Mouse (Mus musculus) large intestine, adult 2 months (tissue): Measurements from ENCODE around the gene Stoml3. TPM values are rescaled to one million over a fixed set of nuclear protein-coding genes. Genes with fewer than 3 reads are reported as not detected.

Experiments
- DNase-seq: peaks from one replicate; pipeline ENCODE4 v3.0.0-alpha.2; 2012; ENCODE audit warnings: low read depth, low spot score
- WGBS: fragments of 180-500 bp; shearing (Covaris S2); methylation state at CpG from one replicate; pipeline ENCODE4 v1.1.7; 2018; 5-methylcytosine and 5-hydroxymethylcytosine counted together
- polyA plus RNA-seq: library from polyadenylated mRNA; depleted of rRNA; stranded (reverse); fragments of >200 nt; gene quantifications from 2 replicates; pipeline ENCODE4 v1.2.3, GENCODE M21; 2012; rRNA removed

Stoml3 gene
- not detected in 2 replicates for polyA plus RNA-seq

GRCm38 (mm10) chr3:53488353-53488752 lies at the start of gene Stoml3:
Gene Stoml3, plus strand, starts transcription at chr3:53488653.
- no peak for DNase-seq
- 76% methylated on average over 6 of the region's 6 CpGs for WGBS

- no peak for DNase-seq
- WGBS: 88% methylated on average over 5 of the region's 5 CpGs
Observed at GRCm38 (mm10) chr3:53445540-53445939, 42.9 kb upstream of the Stoml3 start.

- DNase-seq: no peak
- WGBS: 79% methylated on average over 3 of the region's 3 CpGs
Observed at GRCm38 (mm10) chr3:53446801-53447200, 41.7 kb upstream of the Stoml3 start.

- WGBS: 8% methylated on average over 2 of the region's 2 CpGs
- DNase-seq: peak; percentile 83
Observed at GRCm38 (mm10) chr3:53448208-53448607, 40.2 kb upstream of the Stoml3 start.

- 90% methylated on average over 11 of the region's 11 CpGs for WGBS
- no peak for DNase-seq
Observed at GRCm38 (mm10) chr3:53450666-53451065, 37.8 kb upstream of the Stoml3 start.

GRCm38 (mm10) chr3:53452351-53452750 lies 36.1 kb upstream of the Stoml3 start:
- 33% methylated on average over 10 of the region's 10 CpGs for WGBS

GRCm38 (mm10) chr3:53453346-53453745 lies 35.1 kb upstream of the Stoml3 start:
- WGBS: 74% methylated on average over 7 of the region's 7 CpGs
- DNase-seq: no peak

More at GRCm38 (mm10) chr3:53452351-53452750, 36.1 kb upstream of the Stoml3 start:
- peak; percentile 76 for DNase-seq

GRCm38 (mm10) chr3:53454005-53454404 lies 34.4 kb upstream of the Stoml3 start:
- DNase-seq: peak; percentile 88
- WGBS: 37% methylated on average over 6 of the region's 6 CpGs

GRCm38 (mm10) chr3:53454561-53454960 lies 33.9 kb upstream of the Stoml3 start:
- DNase-seq: no peak
- WGBS: 70% methylated on average over 6 of the region's 6 CpGs

GRCm38 (mm10) chr3:53454984-53455383 lies 33.5 kb upstream of the Stoml3 start:
- DNase-seq: no peak
- WGBS: 53% methylated on average over 7 of the region's 7 CpGs

- WGBS: 84% methylated on average over 5 of the region's 5 CpGs
- no peak for DNase-seq
Observed at GRCm38 (mm10) chr3:53457750-53458149, 30.7 kb upstream of the Stoml3 start.

- 78% methylated on average over 9 of the region's 9 CpGs for WGBS
- DNase-seq: no peak
Observed at GRCm38 (mm10) chr3:53460106-53460505, 28.3 kb upstream of the Stoml3 start.

GRCm38 (mm10) chr3:53462701-53463045 lies 25.8 kb upstream of the Stoml3 start:
- DNase-seq: no peak
- under 1% methylated on average over 9 of the region's 9 CpGs for WGBS

- DNase-seq: peak; percentile 70
- WGBS: under 1% methylated on average over 52 of the region's 52 CpGs
Observed at GRCm38 (mm10) chr3:53463046-53463764, 25.2 kb upstream of the Stoml3 start, which contains the start of the genes Nhlrc3 and Proser1. Gene Nhlrc3, minus strand, starts transcription at chr3:53463332. Gene Proser1, plus strand, starts transcription at chr3:53463666.

- no peak for DNase-seq
- under 1% methylated on average over 35 of the region's 35 CpGs for WGBS
Observed at GRCm38 (mm10) chr3:53463765-53464114, 24.7 kb upstream of the Stoml3 start.

GRCm38 (mm10) chr3:53464146-53464698 lies 24.2 kb upstream of the Stoml3 start:
- WGBS: under 1% methylated on average over 20 of the region's 20 CpGs
- no peak for DNase-seq

- DNase-seq: no peak
- WGBS: 17% methylated on average over 6 of the region's 6 CpGs
Observed at GRCm38 (mm10) chr3:53465330-53465729, 23.1 kb upstream of the Stoml3 start.

GRCm38 (mm10) chr3:53466481-53466880 lies 22.0 kb upstream of the Stoml3 start:
- WGBS: 75% methylated on average over 9 of the region's 9 CpGs
- DNase-seq: no peak

GRCm38 (mm10) chr3:53467356-53467755 lies 21.1 kb upstream of the Stoml3 start:
- WGBS: 56% methylated on average over 5 of the region's 5 CpGs
- no peak for DNase-seq

GRCm38 (mm10) chr3:53469650-53470049 lies 18.8 kb upstream of the Stoml3 start:
- no peak for DNase-seq
- 51% methylated on average over 5 of the region's 5 CpGs for WGBS

GRCm38 (mm10) chr3:53472061-53472460 lies 16.4 kb upstream of the Stoml3 start:
- WGBS: 96% methylated on average over 5 of the region's 5 CpGs
- no peak for DNase-seq
